Mouse (Mus musculus) neural tube, embryonic 14.5 days (tissue): ENCODE results near the gene Apba1. TPM values are rescaled to one million over a fixed set of nuclear protein-coding genes. Genes with fewer than 3 reads are reported as not detected.

Experiments used
- ATAC-seq: fragments of 200-750 bp; cut with Nextera tagmentation; 2 replicates; pipeline ENCODE4 v1.8.0; 2017; ENCODE audit warnings: low read depth, mild to moderate bottlenecking, moderate TSS enrichment, moderate library complexity
- H3K27ac ChIP-seq: fragments of 300-500 bp; sonication (generic); 2 replicates; pipeline ENCODE4 v1.5.1; 2014; ENCODE audit warnings: low read depth, mild to moderate bottlenecking, control low read depth, low read length, moderate library complexity, mixed read lengths
- H3K27me3 ChIP-seq: fragments of 300-500 bp; sonication (generic); 2 replicates; pipeline ENCODE4 v1.6.1; 2014; ENCODE audit warnings: low read length; ENCODE audit not compliant: control insufficient read depth, insufficient read depth
- H3K36me3 ChIP-seq: fragments of 300-500 bp; sonication (generic); 2 replicates; pipeline ENCODE4 v1.6.1; 2014; ENCODE audit warnings: low read length, mixed read lengths; ENCODE audit not compliant: control insufficient read depth, insufficient read depth
- H3K4me1 ChIP-seq: fragments of 300-500 bp; sonication (generic); 2 replicates; pipeline ENCODE4 v1.6.1; 2014; ENCODE audit warnings: low read length; ENCODE audit not compliant: control insufficient read depth, insufficient read depth
- H3K4me2 ChIP-seq: fragments of 300-500 bp; sonication (generic); 2 replicates; pipeline ENCODE4 v1.6.1; 2014; ENCODE audit warnings: mild to moderate bottlenecking, low read depth, low read length, control low read depth
- H3K4me3 ChIP-seq: fragments of 300-500 bp; sonication (generic); 2 replicates; pipeline ENCODE4 v1.5.1; 2014; ENCODE audit warnings: low read depth, low read length, control low read depth, mixed read lengths
- H3K9ac ChIP-seq: fragments of 300-500 bp; sonication (generic); replicated peaks from 2 replicates; pipeline ENCODE4 v1.6.1; 2014; ENCODE audit warnings: low read depth, mild to moderate bottlenecking, control low read depth, low read length, mixed read lengths
- H3K9me3 ChIP-seq: fragments of 300-500 bp; sonication (generic); 2 replicates; pipeline ENCODE4 v1.6.1; 2016; ENCODE audit warnings: low read length; ENCODE audit not compliant: control insufficient read depth
- WGBS: fragments of 180-500 bp; shearing (Covaris S2); extraction: QIAGEN DNeasy Blood & Tissue Kit; methylation state at CpG from one replicate; pipeline ENCODE4 v1.1.7; 2014; 5-methylcytosine and 5-hydroxymethylcytosine counted together
- polyA plus RNA-seq: library from polyadenylated mRNA; unstranded; fragments of >200 nt; fragmentation: Nextera tagmentation; extraction: Ambion mirVana; gene quantifications from 2 replicates; pipeline ENCODE4 v1.2.1, GENCODE M21; 2014

The Apba1 gene
- polyA plus RNA-seq, 1 experiment from 2014 or later, result 15.8 TPM

DNA sequence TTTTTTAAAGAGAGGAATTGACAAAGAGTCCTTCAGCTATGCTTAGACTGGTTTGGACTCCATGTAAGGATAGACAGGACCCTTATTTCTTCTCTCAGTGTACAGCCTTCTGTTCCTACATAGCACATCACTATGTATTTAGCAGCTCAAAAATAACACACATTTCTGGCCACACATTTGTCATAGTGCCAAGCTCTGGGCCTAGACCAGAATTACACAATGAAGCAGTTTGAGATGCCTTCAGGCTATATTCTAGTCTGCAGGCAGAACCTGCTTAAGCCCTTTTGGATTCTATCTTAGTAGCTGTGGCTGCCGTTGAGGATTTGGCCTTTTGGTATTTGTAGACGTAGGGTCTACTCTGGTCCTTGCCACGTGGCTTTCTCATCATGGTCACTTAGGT is 35.8 kb downstream of the Apba1 start:
- Histone ChIP-seq H3K27ac (0 out of 2 replicates have a peak overlapping the region, but pooled peaks have one; percentile 48), H3K4me3 (no peak overlapping the region), H3K9ac (no peak overlapping the region), H3K27me3 (no peaks in the 10 kb centered on the region), H3K36me3 (no peaks in the 10 kb centered on the region), H3K9me3 (no peaks in the 10 kb centered on the region), H3K4me2 (no peak overlapping the region), H3K4me1 (peaks cover 8% of the 10 kb centered on the region; the same call in 1 of the 2 replicates)
- ATAC-seq, result no peak; the same call in 1 of the 2 replicates
- 76% methylated on average over 3 of the region's 3 CpGs for WGBS

DNA sequence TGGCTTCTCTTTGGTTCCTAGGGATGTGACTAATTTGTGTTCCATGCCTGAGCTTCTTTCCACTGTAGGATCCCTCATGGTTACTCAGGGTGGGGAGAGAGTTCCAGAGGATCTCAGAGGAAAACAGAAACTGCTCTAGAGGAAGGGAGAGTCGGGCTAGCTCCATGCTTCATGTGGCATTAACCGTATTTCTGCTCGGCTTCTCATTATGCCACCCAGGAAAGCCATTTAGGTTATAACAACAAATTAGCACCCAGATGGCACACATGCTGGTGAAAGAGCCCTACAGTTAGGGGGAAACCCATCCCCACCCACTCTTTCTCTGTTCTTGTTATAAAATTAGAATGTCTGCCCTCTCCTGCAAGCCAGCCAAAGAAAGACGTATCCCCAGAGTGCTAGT is 36.5 kb downstream of the Apba1 start:
- Histone ChIP-seq H3K27ac (peak overlapping the region; percentile 48; the same call in 1 of the 2 replicates), H3K36me3 (no peaks in the 10 kb centered on the region), H3K27me3 (no peaks in the 10 kb centered on the region), H3K9ac (no peak overlapping the region), H3K4me2 (no peak overlapping the region), H3K4me3 (no peak overlapping the region), H3K4me1 (peaks cover 8% of the 10 kb centered on the region; the same call in 1 of the 2 replicates), H3K9me3 (no peaks in the 10 kb centered on the region)
- ATAC-seq, result peak; percentile 53
- WGBS, result 29% methylated on average over 4 of the region's 4 CpGs

DNA sequence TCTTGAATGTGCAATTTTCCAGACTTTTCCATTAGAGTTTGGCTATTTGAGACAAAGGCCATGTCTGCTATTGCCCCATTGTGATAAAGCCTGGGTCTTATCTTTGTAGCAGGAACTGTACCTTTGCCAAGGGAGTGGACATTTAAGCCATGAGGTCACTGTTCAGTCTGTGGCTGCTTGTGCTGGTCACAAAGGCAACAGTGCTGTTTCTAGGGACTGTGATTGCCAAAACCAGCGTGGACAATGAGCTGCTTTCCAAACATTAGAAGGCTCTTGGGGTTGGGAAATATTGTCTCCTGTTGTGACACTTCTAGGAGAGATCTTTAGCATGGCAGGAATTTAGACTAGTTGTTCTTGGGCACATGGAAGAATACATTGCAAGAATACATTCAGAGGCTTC is 42.5 kb downstream of the Apba1 start:
- H3K27ac ChIP-seq, result no peak overlapping the region
- H3K4me1 ChIP-seq, result no peaks in the 10 kb centered on the region
- 54% methylated on average over 1 of the region's 1 CpGs for WGBS
- no peak for ATAC-seq
- no peak overlapping the region for H3K4me3 ChIP-seq
- no peaks in the 10 kb centered on the region for H3K36me3 ChIP-seq
- no peak overlapping the region for H3K4me2 ChIP-seq
- H3K27me3 ChIP-seq, result no peaks in the 10 kb centered on the region
- H3K9me3 ChIP-seq, result no peaks in the 10 kb centered on the region
- no peak overlapping the region for H3K9ac ChIP-seq

DNA sequence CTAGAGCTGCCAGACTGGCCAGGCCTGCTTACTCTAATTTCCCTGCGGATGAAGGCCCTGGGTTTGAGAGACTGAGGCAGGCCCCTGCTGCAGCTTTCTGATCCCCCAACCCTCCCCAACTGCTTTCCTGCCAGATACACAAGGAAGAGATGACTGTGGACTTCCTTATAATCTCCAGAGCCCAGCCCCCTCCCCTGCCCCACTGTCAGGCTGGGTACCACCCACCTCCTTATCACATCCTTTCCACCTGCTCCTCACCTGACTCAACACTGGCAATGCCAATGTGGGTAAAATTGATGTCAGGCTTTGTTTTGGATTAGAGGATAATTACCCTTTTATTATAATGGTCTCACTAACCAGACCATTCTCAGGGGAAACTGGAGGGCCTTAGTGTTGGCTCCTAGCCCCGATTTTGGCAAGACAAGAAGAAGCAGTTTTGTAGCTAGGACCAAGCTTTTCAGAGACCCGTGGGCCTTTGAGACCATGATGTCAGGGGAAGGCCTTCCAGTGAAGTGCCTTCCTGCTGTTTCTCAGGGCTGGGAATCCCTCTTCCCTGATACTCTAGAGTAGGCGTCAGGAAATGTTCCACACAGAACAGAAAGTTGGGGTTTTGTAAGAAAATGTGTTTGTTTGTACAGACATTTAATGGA is 44.7 kb downstream of the Apba1 start:
- ATAC-seq, result no peak
- H3K4me1 ChIP-seq, result no peaks in the 10 kb centered on the region
- H3K4me3 ChIP-seq, result no peak overlapping the region
- no peaks in the 10 kb centered on the region for H3K36me3 ChIP-seq
- no peaks in the 10 kb centered on the region for H3K27me3 ChIP-seq
- H3K9ac ChIP-seq, result no peak overlapping the region
- no peak overlapping the region for H3K27ac ChIP-seq
- 56% methylated on average over 4 of the region's 4 CpGs for WGBS
- no peaks in the 10 kb centered on the region for H3K9me3 ChIP-seq
- H3K4me2 ChIP-seq, result no peak overlapping the region

DNA sequence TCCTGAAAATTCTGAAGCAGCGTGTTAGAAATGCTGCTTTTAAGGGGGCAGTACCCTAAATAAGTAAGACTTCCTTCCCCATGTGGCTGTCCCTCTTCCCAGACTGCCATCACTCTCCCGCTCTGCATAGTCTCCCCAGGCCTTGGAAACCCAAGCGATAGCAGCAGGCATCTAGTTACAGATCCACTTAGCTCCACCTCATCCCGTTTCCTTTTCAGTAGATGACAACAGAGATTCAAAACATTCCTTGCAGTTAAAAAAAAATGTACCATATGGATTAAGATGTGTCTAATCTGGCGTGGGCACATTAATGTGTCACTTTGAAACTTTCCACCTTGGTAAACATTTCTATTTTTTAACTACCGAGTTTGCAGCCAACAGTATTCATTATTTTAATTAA is 48.1 kb downstream of the Apba1 start:
- no peak overlapping the region for H3K27ac ChIP-seq
- ATAC-seq, result no peak
- no peak overlapping the region for H3K9ac ChIP-seq
- H3K4me1 ChIP-seq, result no peaks in the 10 kb centered on the region
- WGBS, result 66% methylated on average over 6 of the region's 6 CpGs
- H3K36me3 ChIP-seq, result no peaks in the 10 kb centered on the region
- H3K4me2 ChIP-seq, result no peak overlapping the region
- no peak overlapping the region for H3K4me3 ChIP-seq
- H3K27me3 ChIP-seq, result no peaks in the 10 kb centered on the region
- no peaks in the 10 kb centered on the region for H3K9me3 ChIP-seq

DNA sequence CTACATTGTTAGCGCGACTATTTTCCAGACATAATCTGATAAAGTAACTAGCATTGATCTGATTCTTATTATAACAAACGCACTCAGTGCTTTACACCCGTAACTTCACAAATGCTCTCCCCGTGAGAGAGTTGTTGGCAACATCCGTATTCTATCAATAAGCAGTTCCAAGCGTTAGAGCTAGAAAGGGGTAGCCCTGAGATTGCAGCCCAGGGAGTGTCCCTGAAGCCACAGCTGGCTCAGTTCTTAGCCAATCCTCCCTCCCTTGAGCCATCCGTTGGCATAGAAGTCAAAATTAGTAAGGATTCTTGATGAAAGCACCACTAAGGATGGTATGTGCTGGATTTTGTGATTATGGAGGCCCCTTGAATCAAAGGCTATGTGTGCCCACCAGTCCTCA is 48.7 kb downstream of the Apba1 start:
- Histone ChIP-seq H3K4me2 (no peak overlapping the region), H3K36me3 (no peaks in the 10 kb centered on the region), H3K4me3 (no peak overlapping the region), H3K27ac (no peak overlapping the region), H3K9ac (no peak overlapping the region), H3K4me1 (no peaks in the 10 kb centered on the region), H3K9me3 (no peaks in the 10 kb centered on the region), H3K27me3 (no peaks in the 10 kb centered on the region)
- 73% methylated on average over 8 of the region's 8 CpGs for WGBS
- ATAC-seq, result no peak

DNA sequence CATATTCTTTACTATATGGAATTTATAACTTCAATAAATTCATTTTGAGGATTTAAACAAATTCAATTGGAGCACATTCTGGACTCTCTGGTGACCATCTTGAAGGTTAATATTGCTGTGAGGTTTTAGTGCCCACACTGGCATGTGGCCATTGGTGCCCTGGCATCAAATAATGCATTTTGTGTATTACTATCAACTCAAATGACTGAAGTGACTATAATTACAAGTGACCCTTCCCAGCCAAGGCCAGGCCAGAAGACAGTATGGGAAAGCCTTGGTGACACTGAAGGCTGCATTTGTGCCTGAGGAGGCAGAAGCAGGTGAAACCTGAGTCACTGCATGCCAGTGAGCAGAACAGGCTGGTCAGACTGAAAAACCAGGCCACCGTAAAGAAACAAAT is 50.5 kb downstream of the Apba1 start:
- Histone ChIP-seq H3K9ac (no peak overlapping the region), H3K27me3 (no peaks in the 10 kb centered on the region), H3K4me1 (no peaks in the 10 kb centered on the region), H3K4me2 (no peak overlapping the region), H3K4me3 (no peak overlapping the region), H3K36me3 (no peaks in the 10 kb centered on the region), H3K9me3 (no peaks in the 10 kb centered on the region), H3K27ac (no peak overlapping the region)
- no peak for ATAC-seq
- WGBS, result 74% methylated on average over 1 of the region's 1 CpGs

DNA sequence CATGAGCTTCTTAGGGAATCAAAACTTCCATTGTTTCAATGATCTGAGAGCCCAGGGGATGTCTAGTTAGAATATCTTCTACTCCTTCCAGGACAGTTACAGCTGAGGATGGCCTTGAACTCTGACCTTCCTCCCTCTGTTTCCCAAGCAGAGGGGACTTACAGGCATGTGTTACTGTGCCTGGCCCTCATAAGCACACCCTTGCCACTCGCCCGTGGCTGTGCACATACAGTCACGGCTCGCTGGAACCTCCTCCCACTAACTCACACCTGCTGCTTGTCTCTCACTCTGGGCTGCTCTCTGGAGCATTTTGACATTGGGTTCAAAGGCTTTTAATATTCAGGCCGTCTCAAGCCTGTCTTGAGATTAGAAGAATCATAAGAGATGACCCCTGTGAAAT is 51.8 kb downstream of the Apba1 start:
- Histone ChIP-seq H3K36me3 (no peaks in the 10 kb centered on the region), H3K4me2 (no peak overlapping the region), H3K9ac (no peak overlapping the region), H3K27me3 (no peaks in the 10 kb centered on the region), H3K9me3 (no peaks in the 10 kb centered on the region), H3K4me1 (no peaks in the 10 kb centered on the region), H3K4me3 (no peak overlapping the region), H3K27ac (no peak overlapping the region)
- 82% methylated on average over 5 of the region's 5 CpGs for WGBS
- peak; percentile 34; the same call in 1 of the 2 replicates for ATAC-seq

DNA sequence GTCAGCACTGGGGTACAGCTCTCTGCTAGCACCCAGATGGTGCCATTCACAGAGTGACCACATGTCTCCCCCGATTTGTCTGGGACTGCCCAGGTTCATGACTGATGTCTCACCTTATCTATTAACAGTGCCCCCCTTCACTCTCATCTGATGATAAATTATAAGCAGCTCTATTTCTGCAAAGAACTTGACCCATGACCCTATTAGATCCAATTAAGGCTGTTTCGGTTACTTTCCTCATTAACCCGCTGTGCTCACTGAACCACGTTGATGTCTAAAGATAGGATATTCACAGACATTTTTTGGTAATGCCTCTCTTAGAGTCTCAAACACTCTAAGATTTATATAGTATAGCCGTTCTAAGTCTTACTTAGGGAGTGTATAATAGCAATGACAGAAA is 52.3 kb downstream of the Apba1 start:
- no peaks in the 10 kb centered on the region for H3K4me1 ChIP-seq
- H3K9me3 ChIP-seq, result no peaks in the 10 kb centered on the region
- no peak overlapping the region for H3K27ac ChIP-seq
- ATAC-seq, result no peak; the same call in 1 of the 2 replicates
- no peaks in the 10 kb centered on the region for H3K36me3 ChIP-seq
- WGBS, result 78% methylated on average over 5 of the region's 5 CpGs
- H3K27me3 ChIP-seq, result no peaks in the 10 kb centered on the region
- H3K4me3 ChIP-seq, result no peak overlapping the region
- no peak overlapping the region for H3K4me2 ChIP-seq
- H3K9ac ChIP-seq, result no peak overlapping the region
